ENCODE assay signal across 17 mouse cellular contexts in genomic region chr6:145656740-145657591, GRCm38 (mm10). TPM values are rescaled to one million over a fixed set of nuclear protein-coding genes. Genes with fewer than 3 reads are reported as not detected.
A peak's percentile ranks its signal among the peaks of the same experiment; 100 is the strongest.
DNase-seq lines count a peak whose midpoint lies in the region; ATAC-seq and TF ChIP-seq lines count a peak whose summit lies in the region.
"Had no signal": no experiment of that assay in that cellular context is flagged by ENCODE, and none has a peak within 500 bp of the region (broad histone marks: within the 10 kb centered on the region; RNA-seq: fewer than 3 reads in every experiment).

No protein-coding gene starts in this region.

- TF ChIP-seq CTCF in midbrain, postnatal 0 days (IDR thresholded peaks at IDR 0.05), result peak; percentile 59
- TF ChIP-seq CTCF in bone marrow, adult 2 months (IDR thresholded peaks at IDR 0.05; ENCODE audit: control insufficient read depth, insufficient read depth, low read length), result peak; percentile 18; the same call in 1 of the 2 replicates

- H3K27ac ChIP-seq in kidney, embryonic 14.5 days (ENCODE audit: low read depth, low read length), result no peak overlapping the region
- no peak overlapping the region for H3K27ac ChIP-seq in midbrain, postnatal 0 days (ENCODE audit: low read depth, low read length)
- no peak overlapping the region for H3K27ac ChIP-seq in midbrain, embryonic 14.5 days (replicated peaks; ENCODE audit: low read depth, low read length)
- H3K27ac ChIP-seq in bone marrow, adult 2 months (ENCODE audit: control insufficient read depth, insufficient read depth, low read depth, low read length, poor library complexity), result no peak overlapping the region
- H3K27ac ChIP-seq: embryonic facial prominence, embryonic 10.5 days; forebrain, embryonic 13.5 days; hindbrain, embryonic 13.5 days; limb, embryonic 13.5 days; midbrain, embryonic 12.5 days had no signal

- no peaks in the 10 kb centered on the region for H3K4me1 ChIP-seq in kidney, embryonic 14.5 days (ENCODE audit: control insufficient read depth, insufficient read depth, low read length)
- no peaks in the 10 kb centered on the region for H3K4me1 ChIP-seq in midbrain, postnatal 0 days (ENCODE audit: insufficient read depth, low read length)
- H3K4me1 ChIP-seq in midbrain, embryonic 14.5 days (ENCODE audit: control insufficient read depth, insufficient read depth, low read length), result peaks cover 9% of the 10 kb centered on the region; the same call in 1 of the 2 replicates
- peaks cover 2% of the 10 kb centered on the region; the same call in 1 of the 2 replicates for H3K4me1 ChIP-seq in bone marrow, adult 2 months (ENCODE audit: control insufficient read depth, insufficient read depth, low read length)
- H3K4me1 ChIP-seq: hindbrain, embryonic 13.5 days; limb, embryonic 13.5 days had no signal

- H3K9me3 ChIP-seq in kidney, embryonic 14.5 days (ENCODE audit: control insufficient read depth, low read length), result no peaks in the 10 kb centered on the region; the same call in 1 of the 2 replicates
- H3K9me3 ChIP-seq in midbrain, postnatal 0 days (ENCODE audit: low read length), result no peaks in the 10 kb centered on the region
- no peaks in the 10 kb centered on the region for H3K9me3 ChIP-seq in midbrain, embryonic 14.5 days (ENCODE audit: control insufficient read depth, low read length)
- H3K9me3 ChIP-seq: forebrain, embryonic 13.5 days; hindbrain, embryonic 13.5 days had no signal

- DNase-seq in kidney, adult 9 months, result peak; percentile 31
- no peak for DNase-seq in midbrain, postnatal 0 days (ENCODE audit: low spot score)
- DNase-seq in midbrain, embryonic 14.5 days, result no peak
- no peak for DNase-seq in frontal cortex, postnatal 10 days (ENCODE audit: low spot score in 2 of 2)
- DNase-seq in left cerebral cortex, postnatal 25 days (ENCODE audit: low spot score in 2 of 2), result no peak
- DNase-seq: adrenal gland, postnatal 10 days; cerebellum, adult 2 months; thymus, postnatal 4 days had no signal

- H3K27me3 ChIP-seq in kidney, embryonic 14.5 days (ENCODE audit: control insufficient read depth, insufficient read depth, low read length), result no peaks in the 10 kb centered on the region
- no peaks in the 10 kb centered on the region for H3K27me3 ChIP-seq in midbrain, postnatal 0 days (ENCODE audit: insufficient read depth, low read length)
- no peaks in the 10 kb centered on the region for H3K27me3 ChIP-seq in midbrain, embryonic 14.5 days (ENCODE audit: control insufficient read depth, insufficient read depth, low read length)
- H3K27me3 ChIP-seq: forebrain, embryonic 13.5 days; hindbrain, embryonic 13.5 days; limb, embryonic 13.5 days; midbrain, embryonic 12.5 days had no signal

- H3K36me3 ChIP-seq in kidney, embryonic 14.5 days (ENCODE audit: control insufficient read depth, insufficient read depth, low read length), result no peaks in the 10 kb centered on the region
- no peaks in the 10 kb centered on the region for H3K36me3 ChIP-seq in midbrain, postnatal 0 days (ENCODE audit: insufficient read depth, low read length)
- H3K36me3 ChIP-seq in midbrain, embryonic 14.5 days (ENCODE audit: control insufficient read depth, insufficient read depth, low read length), result no peaks in the 10 kb centered on the region
- H3K36me3 ChIP-seq: embryonic facial prominence, embryonic 10.5 days; hindbrain, embryonic 13.5 days; limb, embryonic 13.5 days; midbrain, embryonic 12.5 days had no signal

- H3K4me3 ChIP-seq in kidney, embryonic 14.5 days (ENCODE audit: low read length), result no peak overlapping the region
- H3K4me3 ChIP-seq in midbrain, postnatal 0 days (ENCODE audit: low read depth, low read length), result no peak overlapping the region
- H3K4me3 ChIP-seq in midbrain, embryonic 14.5 days (replicated peaks; ENCODE audit: low read depth, low read length), result no peak overlapping the region
- no peak overlapping the region for H3K4me3 ChIP-seq in bone marrow, adult 2 months (replicated peaks; ENCODE audit: control insufficient read depth, low read depth, low read length)
- H3K4me3 ChIP-seq: embryonic facial prominence, embryonic 10.5 days; forebrain, embryonic 13.5 days; hindbrain, embryonic 13.5 days; limb, embryonic 13.5 days; midbrain, embryonic 12.5 days had no signal

- intact Hi-C loops in left cerebral cortex, postnatal 25 days (cut with DNase I), result no loop called here

- no peak overlapping the region for H3K9ac ChIP-seq in kidney, embryonic 14.5 days (ENCODE audit: low read depth, low read length)
- H3K9ac ChIP-seq in midbrain, postnatal 0 days (replicated peaks; ENCODE audit: low read length, poor library complexity, severe bottlenecking), result no peak overlapping the region
- H3K9ac ChIP-seq in midbrain, embryonic 14.5 days (replicated peaks; ENCODE audit: low read length), result no peak overlapping the region
- H3K9ac ChIP-seq: forebrain, embryonic 13.5 days; hindbrain, embryonic 13.5 days; limb, embryonic 13.5 days; midbrain, embryonic 12.5 days had no signal

- no peak for TF ChIP-seq POLR2A in bone marrow, adult 2 months (IDR thresholded peaks at IDR 0.05; ENCODE audit: borderline replicate concordance, control insufficient read depth, low read depth, low read length)

- H3K4me2 ChIP-seq in kidney, embryonic 14.5 days (replicated peaks; ENCODE audit: low read depth, low read length), result no peak overlapping the region
- no peak overlapping the region for H3K4me2 ChIP-seq in midbrain, postnatal 0 days (ENCODE audit: low read depth, low read length, poor library complexity, severe bottlenecking)
- H3K4me2 ChIP-seq in midbrain, embryonic 14.5 days (ENCODE audit: low read length), result no peak overlapping the region
- H3K4me2 ChIP-seq: forebrain, embryonic 13.5 days; hindbrain, embryonic 13.5 days; limb, embryonic 13.5 days; midbrain, embryonic 12.5 days had no signal

- 63% methylated on average over 15 of the region's 15 CpGs for WGBS in kidney, embryonic 14.5 days
- WGBS in midbrain, postnatal 0 days, result 79% methylated on average over 15 of the region's 15 CpGs
- 73% methylated on average over 15 of the region's 15 CpGs for WGBS in midbrain, embryonic 14.5 days
- WGBS in bone marrow, adult 2 months, result 81% methylated on average over 15 of the region's 15 CpGs

- ATAC-seq in kidney, embryonic 14.5 days (ENCODE audit: low FRiP score, low TSS enrichment), result no peak
- no peak for ATAC-seq in midbrain, postnatal 0 days (ENCODE audit: low FRiP score)
- ATAC-seq in midbrain, embryonic 14.5 days (ENCODE audit: low FRiP score, low TSS enrichment), result no peak
- ATAC-seq: forebrain, embryonic 13.5 days had no signal

RNA-seq across cellular contexts. Expression of gene Tuba3b, which starts 41.4 kb away (rescaled TPM):
- polyA plus RNA-seq in kidney, embryonic 14.5 days (2014; fragmentation: Nextera tagmentation; extraction: Ambion mirVana), result not detected in 2 replicates
- total RNA-seq in midbrain, postnatal 0 days (2014; rRNA removed), result 0.44 TPM in 1 of 2 replicates, not detected in the other
- polyA plus RNA-seq in midbrain, postnatal 0 days (2015; fragmentation: Nextera tagmentation; extraction: Ambion mirVana), result 0.11 TPM in 1 of 2 replicates, not detected in the other
- polyA plus RNA-seq in midbrain, embryonic 14.5 days (2014; fragmentation: Nextera tagmentation; extraction: Ambion mirVana), result 0.12 TPM in 1 of 2 replicates, not detected in the other
- not detected in 2 replicates for polyA plus RNA-seq in bone marrow, adult 2 months (2011; ENCODE audit: insufficient read depth, insufficient read length, low replicate concordance, missing spikeins)
- total RNA-seq in left cerebral cortex, postnatal 25 days (2021), result not detected
- total RNA-seq: adrenal gland, postnatal 10 days had no signal
- polyA plus RNA-seq: cerebellum, adult 2 months; embryonic facial prominence, embryonic 10.5 days; forebrain, embryonic 13.5 days; hindbrain, embryonic 13.5 days; limb, embryonic 13.5 days; midbrain, embryonic 12.5 days; neural tube, embryonic 14.5 days had no signal

RNA-seq across cellular contexts. Expression of gene Lmntd1, which starts 42.8 kb away (rescaled TPM):
- polyA plus RNA-seq in kidney, embryonic 14.5 days (2014; fragmentation: Nextera tagmentation; extraction: Ambion mirVana), result 1.5 and 2.0 TPM in 2 replicates
- total RNA-seq in midbrain, postnatal 0 days (2014; rRNA removed), result 2.0 and 2.3 TPM in 2 replicates
- 1.5 and 2.7 TPM in 2 replicates for polyA plus RNA-seq in midbrain, postnatal 0 days (2015; fragmentation: Nextera tagmentation; extraction: Ambion mirVana)
- 0.76 and 1.3 TPM in 2 replicates for polyA plus RNA-seq in midbrain, embryonic 14.5 days (2014; fragmentation: Nextera tagmentation; extraction: Ambion mirVana)
- polyA plus RNA-seq in bone marrow, adult 2 months (2011; ENCODE audit: insufficient read depth, insufficient read length, low replicate concordance, missing spikeins), result not detected in 2 replicates
- 1 to 10 TPM in 1 of 2 experiments, under 1 TPM in 1; 0.96 to 1.3 TPM for total RNA-seq in left cerebral cortex, postnatal 25 days (2021)
- total RNA-seq: MEL had no signal
